Comparison of ENCODE assay signal across 8 mouse cellular contexts in genomic region chr19:4756921-4757320, GRCm38 (mm10). TPM values are rescaled to one million over a fixed set of nuclear protein-coding genes. Genes with fewer than 3 reads are reported as not detected.
DNase-seq lines count a peak whose midpoint lies in the region; ATAC-seq and TF ChIP-seq lines count a peak whose summit lies in the region.

No protein-coding gene starts in this region.

- peaks cover 1% of the 10 kb centered on the region for H3K4me1 ChIP-seq in heart, adult 2 months (ENCODE audit: control insufficient read depth, insufficient read depth, low read length)
- peaks cover 0 to 28% of the 10 kb centered on the region in 2 experiments; a peak in 2 of 4 replicates for H3K4me1 ChIP-seq in CH12.LX (ENCODE audit: control insufficient read depth in 1 of 2, insufficient read depth in 2 of 2)
- H3K4me1 ChIP-seq in forebrain, embryonic 15.5 days: peaks cover 49% of the 10 kb centered on the region
- peaks cover 6% of the 10 kb centered on the region for H3K4me1 ChIP-seq in liver, postnatal 0 days (ENCODE audit: insufficient read depth)

- ATAC-seq in forebrain, embryonic 15.5 days (replicated peaks): no peak
- no peak for ATAC-seq in liver, postnatal 0 days

- no peak for TF ChIP-seq RAD21 in CH12.LX (IDR thresholded peaks at IDR 0.05; ENCODE audit: low read depth, low read length)

- 3% methylated on average over 9 of the region's 9 CpGs for WGBS in heart, adult 2 months
- 2% methylated on average over 9 of the region's 9 CpGs for WGBS in forebrain, embryonic 15.5 days
- WGBS in liver, postnatal 0 days (ENCODE audit: insufficient replicate concordance): 13% methylated on average over 9 of the region's 9 CpGs

- H3K4me2 ChIP-seq in CH12.LX (ENCODE audit: insufficient read depth, low read depth, poor library complexity, severe bottlenecking): peak overlapping the region; percentile 96
- peak overlapping the region; percentile 67 for H3K4me2 ChIP-seq in forebrain, embryonic 15.5 days (replicated peaks)
- H3K4me2 ChIP-seq in liver, postnatal 0 days (ENCODE audit: low read depth, low read length): peak overlapping the region; percentile 89

- peak overlapping the region; percentile 86 for H3K9ac ChIP-seq in heart, adult 2 months (ENCODE audit: low read depth, low read length)
- peak overlapping the region; percentile 86 for H3K9ac ChIP-seq in CH12.LX (ENCODE audit: insufficient read depth, low read depth)
- peak overlapping the region; percentile 87 for H3K9ac ChIP-seq in forebrain, embryonic 15.5 days (replicated peaks)
- H3K9ac ChIP-seq in liver, postnatal 0 days (replicated peaks): peak overlapping the region; percentile 66

- TF ChIP-seq CTCF in heart, adult 2 months (IDR thresholded peaks at IDR 0.05): no peak
- TF ChIP-seq CTCF in CH12.LX (conservative IDR thresholded peaks at IDR 0.05 in 1 of 2, IDR thresholded peaks at IDR 0.05 in 1 of 2; ENCODE audit: low read depth in 2 of 2, low read length in 2 of 2): no peak
- no peak for TF ChIP-seq CTCF in liver, postnatal 0 days (IDR thresholded peaks at IDR 0.05; ENCODE audit: low read depth)

- H3K79me2 ChIP-seq in heart, adult 2 months (replicated peaks; ENCODE audit: control insufficient read depth, insufficient read depth, low read length): no peaks in the 10 kb centered on the region
- H3K79me2 ChIP-seq in CH12.LX (replicated peaks; ENCODE audit: control insufficient read depth, extremely low read depth, insufficient read depth, poor library complexity, severe bottlenecking): peaks cover 17% of the 10 kb centered on the region; the same call in 1 of the 2 replicates

- peak overlapping the region; percentile 84 for H3K27ac ChIP-seq in heart, adult 2 months
- no peak overlapping the region for H3K27ac ChIP-seq in CH12.LX (ENCODE audit: insufficient read depth, low read depth)
- peak overlapping the region; percentile 99 for H3K27ac ChIP-seq in forebrain, embryonic 15.5 days (replicated peaks)
- H3K27ac ChIP-seq in liver, postnatal 0 days (ENCODE audit: low read depth): peak overlapping the region; percentile 90

- peak overlapping the region; percentile 74 for H3K4me3 ChIP-seq in heart, adult 2 months
- peak overlapping the region; percentile 69 to 85 (median 71) for H3K4me3 ChIP-seq in CH12.LX (replicated peaks in 1 of 3; ENCODE audit: low read depth in 2 of 3, low read length in 2 of 3, poor library complexity in 1 of 3)
- H3K4me3 ChIP-seq in forebrain, embryonic 15.5 days: peak overlapping the region; percentile 78
- H3K4me3 ChIP-seq in liver, postnatal 0 days (ENCODE audit: low read depth, low read length): peak overlapping the region; percentile 69

- intact Hi-C loops in heart, adult 2 months (cut with DNase I): loop anchor here (2.0 to 10.0 kb wide), 3 partner anchors 35 to 248 kb away; partner anchors contain the start of genes Gm21992, Rbm14 and Rbm4

- no peaks in the 10 kb centered on the region for H3K9me3 ChIP-seq in CH12.LX (replicated peaks; ENCODE audit: low read length)
- no peaks in the 10 kb centered on the region for H3K9me3 ChIP-seq in forebrain, embryonic 15.5 days
- H3K9me3 ChIP-seq in liver, postnatal 0 days (ENCODE audit: low read length): no peaks in the 10 kb centered on the region

- dilution Hi-C loops in CH12.LX (cut with MboI; ENCODE audit: extremely low pct_ligation_motif_present, extremely low pct_unique_long_range_greater_than_20kb, low sequenced_read_pairs): no loop called here

- no peak for TF ChIP-seq POLR2A in heart, adult 2 months (IDR thresholded peaks at IDR 0.05; ENCODE audit: insufficient read depth, low read depth, low read length)
- TF ChIP-seq POLR2A in CH12.LX (IDR thresholded peaks at IDR 0.05; ENCODE audit: low read depth, low read length): no peak

- peaks cover 10% of the 10 kb centered on the region for H3K36me3 ChIP-seq in heart, adult 2 months (ENCODE audit: control insufficient read depth, insufficient read depth, low read length)
- peaks cover 9 to 32% of the 10 kb centered on the region in 2 experiments for H3K36me3 ChIP-seq in CH12.LX (replicated peaks in 1 of 2; ENCODE audit: control insufficient read depth in 1 of 2, insufficient read depth in 1 of 2, low read length in 1 of 2)
- H3K36me3 ChIP-seq in forebrain, embryonic 15.5 days: peaks cover 35% of the 10 kb centered on the region
- peaks cover 14% of the 10 kb centered on the region for H3K36me3 ChIP-seq in liver, postnatal 0 days (replicated peaks; ENCODE audit: insufficient read depth, low read length)

- no peak for DNase-seq in heart, adult 2 months
- no peak for DNase-seq in heart, postnatal 4 days
- no peak for DNase-seq in CH12.LX (ENCODE audit: extremely low read depth)
- DNase-seq in liver, postnatal 0 days: no peak
- DNase-seq in T-cell, adult 2 months (ENCODE audit: low spot score): no peak
- DNase-seq in cerebellum, postnatal 10 days: no peak
- no peak for DNase-seq in cerebellum, adult 11 months

- in situ Hi-C loops in CH12.LX (cut with MboI; ENCODE audit: low pct_ligation_motif_present, low pct_unique_long_range_greater_than_20kb, low sequenced_read_pairs): loop anchor here (5.0 kb wide), 1 partner anchor 85 kb away; no protein-coding TSS in a partner anchor

- no peaks in the 10 kb centered on the region for H3K27me3 ChIP-seq in heart, adult 2 months (ENCODE audit: control insufficient read depth, insufficient read depth, low read length)
- H3K27me3 ChIP-seq in CH12.LX (replicated peaks): no peaks in the 10 kb centered on the region
- H3K27me3 ChIP-seq in forebrain, embryonic 15.5 days: no peaks in the 10 kb centered on the region
- no peaks in the 10 kb centered on the region for H3K27me3 ChIP-seq in liver, postnatal 0 days (ENCODE audit: insufficient read depth, low read length)

- no peak for TF ChIP-seq EP300 in heart, adult 2 months (IDR thresholded peaks at IDR 0.05; ENCODE audit: insufficient read depth, low read depth, low read length)
- no peak for TF ChIP-seq EP300 in CH12.LX (IDR thresholded peaks at IDR 0.05; ENCODE audit: low read length)
- no peak for TF ChIP-seq EP300 in liver, postnatal 0 days (IDR thresholded peaks at IDR 0.05; ENCODE audit: low read depth)

TF ChIP-seq in CH12.LX, 34 proteins besides CTCF, POLR2A, EP300 and RAD21 (continues in another document):
- TF ChIP-seq SIN3A (IDR thresholded peaks at IDR 0.05; ENCODE audit: low read length) (no peak), MXI1 (IDR thresholded peaks at IDR 0.05; ENCODE audit: low read depth, low read length) (no peak), ZKSCAN1 (IDR thresholded peaks at IDR 0.05; ENCODE audit: borderline replicate concordance, low read depth, low read length) (no peak), ELF1 (IDR thresholded peaks at IDR 0.05; ENCODE audit: low read depth, low read length) (no peak), GABPA (IDR thresholded peaks at IDR 0.05; ENCODE audit: insufficient replicate concordance, low read depth, low read length) (no peak), PAX5 (IDR thresholded peaks at IDR 0.05; ENCODE audit: low read length) (no peak), RCOR1 (conservative IDR thresholded peaks at IDR 0.05; ENCODE audit: low read depth, low read length) (no peak), MYC (IDR thresholded peaks at IDR 0.05; ENCODE audit: low read depth, low read length) (no peak), HCFC1 (IDR thresholded peaks at IDR 0.05; ENCODE audit: low read depth, low read length) (no peak)

RNA-seq across cellular contexts. Expression of gene Rbm4b, which starts 0.6 kb away (rescaled TPM):
- 1 to 10 TPM; 6.3 to 6.5 TPM for total RNA-seq in heart, adult 2 months (2021)
- 5.1 and 6.9 TPM in 2 replicates for polyA plus RNA-seq in heart, adult 2 months (2012; rRNA removed)
- 1 to 10 TPM; 7.5 to 8.3 TPM for total RNA-seq in heart, postnatal 4 days (2021)
- total RNA-seq in CH12.LX (2012; rRNA removed): 7.0 and 8.4 TPM in 2 replicates
- total RNA-seq in CH12.LX (2014; rRNA removed): 11.1 and 11.4 TPM in 2 replicates
- polyA plus RNA-seq in CH12.LX (2012; ENCODE audit: insufficient read length, low read depth): 10.6 and 13.8 TPM in 2 replicates
- polyA plus RNA-seq in forebrain, embryonic 15.5 days (2015; fragmentation: Nextera tagmentation; extraction: Ambion mirVana): 184 and 193 TPM in 2 replicates
- 14.1 TPM in 2 replicates for polyA plus RNA-seq in liver, postnatal 0 days (2015; fragmentation: Nextera tagmentation; extraction: Ambion mirVana)

RNA-seq across cellular contexts. Expression of gene Rbm4, which starts 36.8 kb away (rescaled TPM):
- total RNA-seq in heart, adult 2 months (2021): 10 to 100 TPM; 39.4 to 46.3 TPM
- polyA plus RNA-seq in heart, adult 2 months (2012; rRNA removed): 39.2 and 63.1 TPM in 2 replicates
- 10 to 100 TPM; 46.1 to 48.4 TPM for total RNA-seq in heart, postnatal 4 days (2021)
- 73.2 and 77.0 TPM in 2 replicates for total RNA-seq in CH12.LX (2012; rRNA removed)
- total RNA-seq in CH12.LX (2014; rRNA removed): 63.0 and 68.3 TPM in 2 replicates
- 47.3 and 55.7 TPM in 2 replicates for polyA plus RNA-seq in CH12.LX (2012; ENCODE audit: insufficient read length, low read depth)
- polyA plus RNA-seq in forebrain, embryonic 15.5 days (2015; fragmentation: Nextera tagmentation; extraction: Ambion mirVana): 93.0 and 114 TPM in 2 replicates
- polyA plus RNA-seq in liver, postnatal 0 days (2015; fragmentation: Nextera tagmentation; extraction: Ambion mirVana): 15.2 and 17.3 TPM in 2 replicates

RNA-seq across cellular contexts. Expression of gene Sptbn2, which starts 46.0 kb away (rescaled TPM):
- under 1 TPM; 0.23 to 0.27 TPM for total RNA-seq in heart, adult 2 months (2021)
- polyA plus RNA-seq in heart, adult 2 months (2012; rRNA removed): 0.18 and 0.20 TPM in 2 replicates
- total RNA-seq in heart, postnatal 4 days (2021): under 1 TPM; 0.25 to 0.33 TPM
- 2.3 and 2.7 TPM in 2 replicates for total RNA-seq in CH12.LX (2012; rRNA removed)
- total RNA-seq in CH12.LX (2014; rRNA removed): 0.08 and 0.15 TPM in 2 replicates
- polyA plus RNA-seq in CH12.LX (2012; ENCODE audit: insufficient read length, low read depth): 0.24 and 0.72 TPM in 2 replicates
- polyA plus RNA-seq in forebrain, embryonic 15.5 days (2015; fragmentation: Nextera tagmentation; extraction: Ambion mirVana): 30.2 and 31.9 TPM in 2 replicates
- 0.59 and 0.72 TPM in 2 replicates for polyA plus RNA-seq in liver, postnatal 0 days (2015; fragmentation: Nextera tagmentation; extraction: Ambion mirVana)

RNA-seq across cellular contexts. Expression of gene Gm21992, which starts 54.5 kb away (rescaled TPM):
- 10 to 100 TPM in 1 of 2 experiments, 1 to 10 TPM in 1; 8.0 to 16.9 TPM for total RNA-seq in heart, adult 2 months (2021)
- 9.3 and 18.4 TPM in 2 replicates for polyA plus RNA-seq in heart, adult 2 months (2012; rRNA removed)
- 10 to 100 TPM; 21.8 to 24.1 TPM for total RNA-seq in heart, postnatal 4 days (2021)
- total RNA-seq in CH12.LX (2012; rRNA removed): 15.2 and 17.0 TPM in 2 replicates
- 3.9 and 5.5 TPM in 2 replicates for total RNA-seq in CH12.LX (2014; rRNA removed)
- 37.5 and 44.3 TPM in 2 replicates for polyA plus RNA-seq in CH12.LX (2012; ENCODE audit: insufficient read length, low read depth)
- polyA plus RNA-seq in forebrain, embryonic 15.5 days (2015; fragmentation: Nextera tagmentation; extraction: Ambion mirVana): 31.3 and 43.7 TPM in 2 replicates
- polyA plus RNA-seq in liver, postnatal 0 days (2015; fragmentation: Nextera tagmentation; extraction: Ambion mirVana): 8.2 and 13.1 TPM in 2 replicates

RNA-seq across cellular contexts. Expression of gene Rbm14, which starts 54.5 kb away (rescaled TPM):
- total RNA-seq in heart, adult 2 months (2021): 10 to 100 TPM; 19.5 to 25.4 TPM
- polyA plus RNA-seq in heart, adult 2 months (2012; rRNA removed): 16.2 and 17.2 TPM in 2 replicates
- 10 to 100 TPM; 34.0 to 39.3 TPM for total RNA-seq in heart, postnatal 4 days (2021)
- total RNA-seq in CH12.LX (2012; rRNA removed) (39.0 and 47.1 TPM in 2 replicates), CH12.LX (2014; rRNA removed) (18.2 and 19.1 TPM in 2 replicates)
- polyA plus RNA-seq in CH12.LX (2012; ENCODE audit: insufficient read length, low read depth): 51.8 and 59.1 TPM in 2 replicates
- polyA plus RNA-seq in forebrain, embryonic 15.5 days (2015; fragmentation: Nextera tagmentation; extraction: Ambion mirVana): 81.4 and 84.6 TPM in 2 replicates
- polyA plus RNA-seq in liver, postnatal 0 days (2015; fragmentation: Nextera tagmentation; extraction: Ambion mirVana): 14.6 and 16.4 TPM in 2 replicates

Comparison
In these comparisons a context has a peak if more than half of its experiments do, and no peak if none do; other contexts are left out.
1. RNA of gene Rbm4b, which starts 0.6 kb away (polyA plus RNA-seq): 184 to 193 TPM in forebrain, embryonic 15.5 days; 14.1 TPM in liver, postnatal 0 days, 10.6 to 13.8 TPM in CH12.LX and 5.1 to 6.9 TPM in heart, adult 2 months; every median in the first group is over 10 times any median in the second.
2. RNA of gene Sptbn2, which starts 46.0 kb away (polyA plus RNA-seq): 30.2 to 31.9 TPM in forebrain, embryonic 15.5 days; 0.59 to 0.72 TPM in liver, postnatal 0 days, 0.24 to 0.72 TPM in CH12.LX and 0.18 to 0.20 TPM in heart, adult 2 months; every median in the first group is over 10 times any median in the second.
3. Peak in every context shown above with its lines, with median percentiles within 50 percentile points of each other: H3K4me3 ChIP-seq, H3K9ac ChIP-seq and H3K4me2 ChIP-seq.